Mouse (Mus musculus) cortical plate, adult 2 months (tissue): Measurements from ENCODE around the gene Proser3.

ENCODE experiments used
- CTCF ChIP-seq: fragments of 200-500 bp; IDR thresholded peaks from 2 replicates; pipeline ENCODE4 v1.5.1; 2011; ENCODE audit warnings: mild to moderate bottlenecking, control low read depth, low read length; ENCODE audit not compliant: insufficient read depth; ENCODE audit errors: extremely low read depth
- POLR2A ChIP-seq: fragments of 200-500 bp; IDR thresholded peaks from 2 replicates; pipeline ENCODE4 v1.6.1; 2011; ENCODE audit warnings: mild to moderate bottlenecking, low read length, control low read depth; ENCODE audit not compliant: insufficient read depth; ENCODE audit errors: extremely low read depth

DNA sequence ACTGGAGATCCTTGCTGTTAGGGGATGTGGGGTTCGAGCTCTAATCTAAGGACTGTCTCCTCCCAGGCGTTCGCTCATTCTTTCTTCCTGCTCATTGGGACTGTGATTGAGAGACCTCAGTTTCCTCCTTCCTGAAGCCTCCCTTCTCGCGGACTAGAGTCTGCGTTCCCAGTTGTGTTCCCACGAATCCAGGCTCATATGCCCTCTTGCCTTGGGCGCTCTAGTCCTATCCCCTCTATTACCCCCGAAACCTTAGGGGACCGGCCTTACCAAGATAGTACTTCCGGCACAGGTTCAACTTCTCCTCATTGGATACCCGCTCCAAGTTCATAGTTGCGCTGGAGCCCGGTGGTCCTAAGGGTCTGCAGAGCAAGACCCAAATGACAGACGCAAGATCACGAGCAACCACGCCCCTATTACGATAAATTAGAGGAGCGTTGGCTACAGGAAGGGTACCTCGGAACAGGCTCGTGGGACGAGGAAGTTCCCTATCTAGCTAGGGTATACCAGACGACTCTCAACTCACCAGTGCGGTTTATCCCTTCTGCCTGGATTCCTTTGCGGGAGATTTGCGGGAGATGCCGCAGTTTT, 10.5 kb upstream of the Proser3 start:
- TF ChIP-seq CTCF (no peak), POLR2A (no peak)
